Mouse (Mus musculus): ENCODE measurements around the gene Ndufaf8. TPM values are rescaled to one million over a fixed set of nuclear protein-coding genes. Genes with fewer than 3 reads are reported as not detected.

The Ndufaf8 gene
- total and polyA plus RNA-seq, 2 experiments from 2014 or later: 16.7 to 58.1 TPM

- H3K27ac ChIP-seq (ENCODE audit: low read depth, low read length): no peak overlapping the region
- 92% methylated on average over 2 of the region's 2 CpGs for WGBS
- H3K9me3 ChIP-seq (ENCODE audit: low read length): no peaks in the 10 kb centered on the region
- no peaks in the 10 kb centered on the region for H3K27me3 ChIP-seq (ENCODE audit: insufficient read depth, low read length)
- DNase-seq (no peak), ATAC-seq (no peak)
- H3K36me3 ChIP-seq (ENCODE audit: insufficient read depth): peaks cover 12% of the 10 kb centered on the region
- no peak overlapping the region for H3K4me3 ChIP-seq (ENCODE audit: low read depth, low read length)
- no peak overlapping the region for H3K9ac ChIP-seq
- no peaks in the 10 kb centered on the region for H3K4me1 ChIP-seq (ENCODE audit: insufficient read depth)
- no peak for TF ChIP-seq CTCF (IDR thresholded peaks at IDR 0.05; ENCODE audit: low read depth)
- no peak overlapping the region for H3K4me2 ChIP-seq (ENCODE audit: low read depth)
These were observed 18.9 kb downstream of the Ndufaf8 start for GRCm38 (mm10) chr11:120117626-120118025.

- 97% methylated on average over 7 of the region's 7 CpGs for WGBS
These were observed 20.4 kb downstream of the Ndufaf8 start for GRCm38 (mm10) chr11:120119108-120119507.

GRCm38 (mm10) chr11:120119936-120120541 lies 21.3 kb downstream of the Ndufaf8 start:
- Histone ChIP-seq H3K27ac (ENCODE audit: low read depth, low read length) (no peak overlapping the region), H3K9me3 (ENCODE audit: low read length) (no peaks in the 10 kb centered on the region), H3K9ac (no peak overlapping the region; the same call in 1 of the 2 replicates), H3K36me3 (ENCODE audit: insufficient read depth) (peaks cover 12% of the 10 kb centered on the region), H3K4me2 (ENCODE audit: low read depth) (no peak overlapping the region), H3K4me3 (ENCODE audit: low read depth, low read length) (no peak overlapping the region), H3K4me1 (ENCODE audit: insufficient read depth) (no peaks in the 10 kb centered on the region), H3K27me3 (ENCODE audit: insufficient read depth, low read length) (no peaks in the 10 kb centered on the region)
- DNase-seq (no peak), ATAC-seq (no peak)
- 55% methylated on average over 10 of the region's 10 CpGs for WGBS
- TF ChIP-seq CTCF (IDR thresholded peaks at IDR 0.05; ENCODE audit: low read depth): no peak

More at GRCm38 (mm10) chr11:120119108-120119507, 20.4 kb downstream of the Ndufaf8 start:
- no peak overlapping the region for H3K4me3 ChIP-seq (ENCODE audit: low read depth, low read length)
- H3K27me3 ChIP-seq (ENCODE audit: insufficient read depth, low read length): no peaks in the 10 kb centered on the region
- TF ChIP-seq CTCF (IDR thresholded peaks at IDR 0.05; ENCODE audit: low read depth): no peak
- ATAC-seq: no peak
- DNase-seq: no peak
- H3K36me3 ChIP-seq (ENCODE audit: insufficient read depth): peaks cover 12% of the 10 kb centered on the region
- H3K27ac ChIP-seq (ENCODE audit: low read depth, low read length): no peak overlapping the region
- no peak overlapping the region for H3K9ac ChIP-seq
- H3K4me1 ChIP-seq (ENCODE audit: insufficient read depth): no peaks in the 10 kb centered on the region
- no peaks in the 10 kb centered on the region for H3K9me3 ChIP-seq (ENCODE audit: low read length)
- H3K4me2 ChIP-seq (ENCODE audit: low read depth): no peak overlapping the region

GRCm38 (mm10) chr11:120120642-120121420 lies 22.1 kb downstream of the Ndufaf8 start:
- no peak overlapping the region for H3K4me2 ChIP-seq (ENCODE audit: low read depth)
- H3K9me3 ChIP-seq (ENCODE audit: low read length): no peaks in the 10 kb centered on the region
- no peak overlapping the region for H3K4me3 ChIP-seq (ENCODE audit: low read depth, low read length)
- no peak overlapping the region for H3K27ac ChIP-seq (ENCODE audit: low read depth, low read length)
- H3K36me3 ChIP-seq (ENCODE audit: insufficient read depth): peaks cover 15% of the 10 kb centered on the region
- peak; percentile 77 for TF ChIP-seq CTCF (IDR thresholded peaks at IDR 0.05; ENCODE audit: low read depth)
- 80% methylated on average over 17 of the region's 17 CpGs for WGBS
- no peaks in the 10 kb centered on the region for H3K27me3 ChIP-seq (ENCODE audit: insufficient read depth, low read length)
- DNase-seq: peak; percentile 71
- H3K4me1 ChIP-seq (ENCODE audit: insufficient read depth): no peaks in the 10 kb centered on the region
- ATAC-seq: peak; percentile 43; the same call in 1 of the 2 replicates
- no peak overlapping the region for H3K9ac ChIP-seq

- peak; percentile 47 for ATAC-seq
- peak; percentile 47 for DNase-seq
- H3K27ac ChIP-seq (ENCODE audit: low read depth, low read length): no peak overlapping the region
These were observed 23.4 kb downstream of the Ndufaf8 start for GRCm38 (mm10) chr11:120122126-120122525.

GRCm38 (mm10) chr11:120126845-120127244 lies 28.1 kb downstream of the Ndufaf8 start:
- TF ChIP-seq CTCF (IDR thresholded peaks at IDR 0.05; ENCODE audit: low read depth): peak; percentile 12; the same call in 1 of the 2 replicates
- ATAC-seq (no peak), DNase-seq (no peak)
- Histone ChIP-seq H3K9ac (no peak overlapping the region), H3K4me1 (ENCODE audit: insufficient read depth) (no peaks in the 10 kb centered on the region), H3K27me3 (ENCODE audit: insufficient read depth, low read length) (no peaks in the 10 kb centered on the region), H3K4me3 (ENCODE audit: low read depth, low read length) (no peak overlapping the region), H3K9me3 (ENCODE audit: low read length) (no peaks in the 10 kb centered on the region), H3K4me2 (ENCODE audit: low read depth) (no peak overlapping the region), H3K36me3 (ENCODE audit: insufficient read depth) (peaks cover 38% of the 10 kb centered on the region), H3K27ac (ENCODE audit: low read depth, low read length) (no peak overlapping the region)
- WGBS: 81% methylated on average over 2 of the region's 2 CpGs

More at GRCm38 (mm10) chr11:120122126-120122525, 23.4 kb downstream of the Ndufaf8 start:
- H3K4me3 ChIP-seq (ENCODE audit: low read depth, low read length): no peak overlapping the region
- H3K27me3 ChIP-seq (ENCODE audit: insufficient read depth, low read length): no peaks in the 10 kb centered on the region
- H3K36me3 ChIP-seq (ENCODE audit: insufficient read depth): peaks cover 13% of the 10 kb centered on the region
- no peak for TF ChIP-seq CTCF (IDR thresholded peaks at IDR 0.05; ENCODE audit: low read depth)
- WGBS: 63% methylated on average over 12 of the region's 12 CpGs
- H3K4me2 ChIP-seq (ENCODE audit: low read depth): no peak overlapping the region
- H3K9ac ChIP-seq: no peak overlapping the region
- no peaks in the 10 kb centered on the region for H3K9me3 ChIP-seq (ENCODE audit: low read length)
- H3K4me1 ChIP-seq (ENCODE audit: insufficient read depth): no peaks in the 10 kb centered on the region

GRCm38 (mm10) chr11:120129281-120129680 lies 30.6 kb downstream of the Ndufaf8 start:
- TF ChIP-seq CTCF (IDR thresholded peaks at IDR 0.05; ENCODE audit: low read depth): no peak
- Histone ChIP-seq H3K36me3 (ENCODE audit: insufficient read depth) (peaks cover 49% of the 10 kb centered on the region), H3K4me3 (ENCODE audit: low read depth, low read length) (no peak overlapping the region), H3K27ac (ENCODE audit: low read depth, low read length) (no peak overlapping the region), H3K9ac (no peak overlapping the region), H3K4me1 (ENCODE audit: insufficient read depth) (no peaks in the 10 kb centered on the region), H3K27me3 (ENCODE audit: insufficient read depth, low read length) (no peaks in the 10 kb centered on the region), H3K4me2 (ENCODE audit: low read depth) (no peak overlapping the region), H3K9me3 (ENCODE audit: low read length) (no peaks in the 10 kb centered on the region)
- DNase-seq: no peak
- ATAC-seq: no peak
- WGBS: 75% methylated on average over 7 of the region's 7 CpGs
